Mouse (Mus musculus) left cerebral cortex, postnatal 36 days (tissue): ENCODE measurements at regions not wholly inside any gene's neighbourhood (a gene's known extent, or its start where the extent isn't known, plus 50 kb on each side); places are given as distances from the start of the nearest gene placed in this dataset.

Experiments used
- DNase-seq, 2 experiments: peaks; one replicate each; pipeline ENCODE4 v3.0.0; 2021 to 2022; ENCODE audit warnings: low spot score in 2 of 2, mixed read lengths in 1 of 2
- intact Hi-C: fragments of 180-260 bp; cut with DNase I; formaldehyde crosslinking; loops from one replicate; pipeline ENCODE4 v1.15.1; 2025

GRCm38 (mm10) chr13:32547126-32547525 lies 208.6 kb upstream of the Gmds start:
- intact Hi-C loops: no loop called here
- no peak for DNase-seq

- no peak for DNase-seq
- intact Hi-C loops: no loop called here
Observed at GRCm38 (mm10) chr13:32544986-32545740, 206.6 kb upstream of the Gmds start.

GRCm38 (mm10) chr13:32541611-32542010 lies 203.1 kb upstream of the Gmds start:
- intact Hi-C loops: no loop called here
- no peak for DNase-seq

- intact Hi-C loops: no loop called here
- DNase-seq: no peak
Observed at GRCm38 (mm10) chr13:32536241-32536640, 197.7 kb upstream of the Gmds start.

- intact Hi-C loops: no loop called here
Observed at GRCm38 (mm10) chr13:32535602-32536001, 197.1 kb upstream of the Gmds start.

GRCm38 (mm10) chr13:32530926-32531512 lies 192.5 kb upstream of the Gmds start:
- intact Hi-C loops: no loop called here
- no peak for DNase-seq

More at GRCm38 (mm10) chr13:32535602-32536001, 197.1 kb upstream of the Gmds start:
- DNase-seq: no peak

- DNase-seq: no peak
- intact Hi-C loops: no loop called here
Observed at GRCm38 (mm10) chr13:32518611-32519344, 180.2 kb upstream of the Gmds start.

- intact Hi-C loops: no loop called here
- DNase-seq: no peak
Observed at GRCm38 (mm10) chr13:32517514-32517913, 179.0 kb upstream of the Gmds start.

GRCm38 (mm10) chr13:32509231-32510023 lies 170.9 kb upstream of the Gmds start:
- intact Hi-C loops: no loop called here
- DNase-seq: no peak

GRCm38 (mm10) chr13:32508447-32508846 lies 169.9 kb upstream of the Gmds start:
- no peak for DNase-seq
- intact Hi-C loops: no loop called here

GRCm38 (mm10) chr13:32507825-32508224 lies 169.3 kb upstream of the Gmds start:
- no peak for DNase-seq
- intact Hi-C loops: no loop called here

- no peak for DNase-seq
- intact Hi-C loops: no loop called here
Observed at GRCm38 (mm10) chr13:32498205-32498790, 159.8 kb upstream of the Gmds start.

GRCm38 (mm10) chr13:32496263-32496662 lies 157.7 kb upstream of the Gmds start:
- intact Hi-C loops: no loop called here

GRCm38 (mm10) chr13:32495063-32495462 lies 156.5 kb upstream of the Gmds start:
- intact Hi-C loops: no loop called here
- no peak for DNase-seq

More at GRCm38 (mm10) chr13:32496263-32496662, 157.7 kb upstream of the Gmds start:
- DNase-seq: no peak

GRCm38 (mm10) chr13:32493806-32494205 lies 155.3 kb upstream of the Gmds start:
- intact Hi-C loops: loop anchor here (5.0 kb wide), 1 partner anchor 692 kb away; no protein-coding TSS in a partner anchor
- no peak for DNase-seq

- intact Hi-C loops: loop anchor here (5.0 kb wide), 1 partner anchor 691 kb away; no protein-coding TSS in a partner anchor
- DNase-seq: peak; percentile 44 to 58
Observed at GRCm38 (mm10) chr13:32493309-32493708, 154.8 kb upstream of the Gmds start.

- DNase-seq: no peak
- intact Hi-C loops: loop anchor here (5.0 kb wide), 1 partner anchor 690 kb away; no protein-coding TSS in a partner anchor
Observed at GRCm38 (mm10) chr13:32492566-32492965, 154.0 kb upstream of the Gmds start.

- no peak for DNase-seq
- intact Hi-C loops: no loop called here
Observed at GRCm38 (mm10) chr13:32481444-32482058, 143.0 kb upstream of the Gmds start.

- intact Hi-C loops: no loop called here
- no peak for DNase-seq
Observed at GRCm38 (mm10) chr13:32480029-32480428, 141.5 kb upstream of the Gmds start.
